Mouse (Mus musculus) megakaryocyte, embryonic 14.5 days (primary cell): ENCODE measurements at regions not wholly inside any gene's neighbourhood (a gene's known extent, or its start where the extent isn't known, plus 50 kb on each side); places are given as distances from the start of the nearest gene placed in this dataset.

Experiments
- FLI1 ChIP-seq: IDR thresholded peaks from 2 replicates; pipeline ENCODE4 v1.6.1; 2012; ENCODE audit warnings: low read length, inconsistent platforms, mixed read lengths
- GATA1 ChIP-seq: IDR thresholded peaks from 3 replicates; pipeline ENCODE4 v1.6.1; 2012; ENCODE audit warnings: mixed read lengths, low read length, inconsistent platforms, borderline replicate concordance

DNA sequence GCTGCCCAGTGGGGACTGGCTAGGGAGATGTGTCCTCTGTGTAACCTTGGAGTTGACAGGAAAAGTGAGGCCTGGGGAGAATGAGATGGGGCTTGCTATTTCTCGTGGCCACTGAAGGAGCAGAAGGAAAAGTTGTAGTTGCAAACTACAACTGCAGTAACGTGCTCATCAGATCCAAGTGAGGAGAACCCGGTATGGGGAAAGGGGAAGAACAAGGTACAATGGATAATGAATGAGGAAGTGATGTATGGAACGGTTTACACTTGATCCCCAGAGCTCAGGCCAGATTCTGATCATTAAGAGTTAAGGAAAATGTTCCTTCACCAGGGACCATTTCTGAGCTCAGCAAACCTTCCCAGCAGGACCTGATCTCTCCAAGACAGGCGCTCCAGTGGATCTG lies 92.6 kb downstream of the Phlda1 start:
- no peak for TF ChIP-seq GATA1
- no peak for TF ChIP-seq FLI1
